Mouse (Mus musculus) intestine, postnatal 0 days (tissue): ENCODE data around the gene I830077J02Rik. TPM values are rescaled to one million over a fixed set of nuclear protein-coding genes. Genes with fewer than 3 reads are reported as not detected.

ENCODE experiments used
- ATAC-seq: fragments of 200-750 bp; cut with Nextera tagmentation; 2 replicates; pipeline ENCODE4 v1.8.0; 2017; ENCODE audit warnings: mild to moderate bottlenecking, moderate TSS enrichment, moderate library complexity
- H3K27ac ChIP-seq: fragments of 300-500 bp; sonication (generic); 2 replicates; pipeline ENCODE4 v1.5.1; 2014; ENCODE audit warnings: mild to moderate bottlenecking, low read depth, low read length, moderate library complexity
- H3K27me3 ChIP-seq: fragments of 300-500 bp; sonication (generic); replicated peaks from 2 replicates; pipeline ENCODE4 v1.6.1; 2014; ENCODE audit warnings: low read length, mixed read lengths; ENCODE audit not compliant: control insufficient read depth, insufficient read depth
- H3K36me3 ChIP-seq: fragments of 300-500 bp; sonication (generic); 2 replicates; pipeline ENCODE4 v1.6.1; 2014; ENCODE audit warnings: mild to moderate bottlenecking, moderate library complexity; ENCODE audit not compliant: control insufficient read depth, insufficient read depth
- H3K4me1 ChIP-seq: fragments of 300-500 bp; sonication (generic); replicated peaks from 2 replicates; pipeline ENCODE4 v1.6.1; 2014; ENCODE audit warnings: antibody characterized with exemption, low read length, mixed read lengths; ENCODE audit not compliant: control insufficient read depth, insufficient read depth
- H3K4me2 ChIP-seq: fragments of 300-500 bp; sonication (generic); replicated peaks from 2 replicates; pipeline ENCODE4 v1.6.1; 2014; ENCODE audit warnings: low read depth, mild to moderate bottlenecking, moderate library complexity
- H3K4me3 ChIP-seq: fragments of 300-500 bp; sonication (generic); 2 replicates; pipeline ENCODE4 v1.5.1; 2014; ENCODE audit warnings: low read depth, low read length
- H3K9ac ChIP-seq: fragments of 300-500 bp; sonication (generic); 2 replicates; pipeline ENCODE4 v1.6.1; 2014; ENCODE audit warnings: mild to moderate bottlenecking, low read depth, low read length
- H3K9me3 ChIP-seq: fragments of 300-500 bp; sonication (generic); 2 replicates; pipeline ENCODE4 v1.6.1; 2016; ENCODE audit warnings: mixed run types; ENCODE audit not compliant: control insufficient read depth
- CTCF ChIP-seq: sonication (generic); IDR thresholded peaks from 2 replicates; pipeline ENCODE4 v1.5.1; 2016; ENCODE audit warnings: low read depth, mild to moderate bottlenecking, control low read depth, antibody characterized with exemption, moderate library complexity
- WGBS: fragments of 180-500 bp; shearing (Covaris S2); extraction: QIAGEN DNeasy Blood & Tissue Kit; methylation state at CpG from one replicate; pipeline ENCODE4 v1.1.7; 2014; 5-methylcytosine and 5-hydroxymethylcytosine counted together
- polyA plus RNA-seq: library from polyadenylated mRNA; unstranded; fragments of >200 nt; fragmentation: Nextera tagmentation; extraction: Ambion mirVana; gene quantifications from 2 replicates; pipeline ENCODE4 v1.2.1, GENCODE M21; 2015

Gene I830077J02Rik
- polyA plus RNA-seq, 1 experiment from 2014 or later: 0.89 TPM

GRCm38 (mm10) chr3:105892572-105893495 lies 39.6 kb downstream of the I830077J02Rik start:
- Histone ChIP-seq H3K27ac (peak overlapping the region; percentile 46; the same call in 1 of the 2 replicates), H3K4me2 (no peak overlapping the region; the same call in 1 of the 2 replicates), H3K4me1 (peaks cover 9% of the 10 kb centered on the region; the same call in 1 of the 2 replicates), H3K9ac (no peak overlapping the region), H3K9me3 (no peaks in the 10 kb centered on the region), H3K4me3 (no peak overlapping the region), H3K36me3 (no peaks in the 10 kb centered on the region), H3K27me3 (no peaks in the 10 kb centered on the region)
- WGBS: 70% methylated on average over 19 of the region's 19 CpGs
- ATAC-seq: no peak
- no peak for TF ChIP-seq CTCF

GRCm38 (mm10) chr3:105891760-105892571 lies 40.5 kb downstream of the I830077J02Rik start:
- ATAC-seq: no peak
- no peaks in the 10 kb centered on the region for H3K27me3 ChIP-seq
- WGBS: 79% methylated on average over 10 of the region's 10 CpGs
- TF ChIP-seq CTCF: no peak
- no peak overlapping the region for H3K4me3 ChIP-seq
- peaks cover 9% of the 10 kb centered on the region; the same call in 1 of the 2 replicates for H3K4me1 ChIP-seq
- no peaks in the 10 kb centered on the region for H3K36me3 ChIP-seq
- no peak overlapping the region; the same call in 1 of the 2 replicates for H3K4me2 ChIP-seq
- no peak overlapping the region for H3K9ac ChIP-seq
- H3K9me3 ChIP-seq: no peaks in the 10 kb centered on the region
- H3K27ac ChIP-seq: peak overlapping the region; percentile 62; the same call in 1 of the 2 replicates

- TF ChIP-seq CTCF: no peak
- H3K9me3 ChIP-seq: no peaks in the 10 kb centered on the region
- ATAC-seq: no peak
- H3K4me2 ChIP-seq: no peak overlapping the region
- H3K4me1 ChIP-seq: peaks cover 9% of the 10 kb centered on the region; the same call in 1 of the 2 replicates
- H3K27me3 ChIP-seq: no peaks in the 10 kb centered on the region
- whole genome bisulfite sequencing: 65% methylated on average over 3 of the region's 3 CpGs
- no peaks in the 10 kb centered on the region for H3K36me3 ChIP-seq
- no peak overlapping the region for H3K27ac ChIP-seq
- H3K4me3 ChIP-seq: no peak overlapping the region
- H3K9ac ChIP-seq: no peak overlapping the region
These were observed 41.3 kb downstream of the I830077J02Rik start for GRCm38 (mm10) chr3:105891141-105891540.

- ATAC-seq: no peak
- WGBS: 69% methylated on average over 4 of the region's 4 CpGs
- Histone ChIP-seq H3K4me1 (peaks cover 9% of the 10 kb centered on the region; the same call in 1 of the 2 replicates), H3K4me2 (no peak overlapping the region), H3K36me3 (no peaks in the 10 kb centered on the region), H3K27ac (no peak overlapping the region), H3K4me3 (no peak overlapping the region), H3K9me3 (no peaks in the 10 kb centered on the region), H3K27me3 (no peaks in the 10 kb centered on the region), H3K9ac (no peak overlapping the region)
- no peak for TF ChIP-seq CTCF
These were observed 42.2 kb downstream of the I830077J02Rik start for GRCm38 (mm10) chr3:105890220-105890619.

GRCm38 (mm10) chr3:105888961-105889360 lies 43.5 kb downstream of the I830077J02Rik start:
- no peak for TF ChIP-seq CTCF
- no peak for ATAC-seq
- no peak overlapping the region for H3K4me2 ChIP-seq
- 82% methylated on average over 3 of the region's 3 CpGs for WGBS
- H3K4me3 ChIP-seq: no peak overlapping the region
- H3K9me3 ChIP-seq: no peaks in the 10 kb centered on the region
- peaks cover 5% of the 10 kb centered on the region; the same call in 1 of the 2 replicates for H3K4me1 ChIP-seq
- no peaks in the 10 kb centered on the region for H3K27me3 ChIP-seq
- no peaks in the 10 kb centered on the region for H3K36me3 ChIP-seq
- H3K27ac ChIP-seq: no peak overlapping the region
- H3K9ac ChIP-seq: no peak overlapping the region

- Histone ChIP-seq H3K36me3 (no peaks in the 10 kb centered on the region), H3K27ac (no peak overlapping the region), H3K4me1 (no peaks in the 10 kb centered on the region), H3K4me3 (no peak overlapping the region), H3K27me3 (no peaks in the 10 kb centered on the region), H3K4me2 (no peak overlapping the region), H3K9me3 (no peaks in the 10 kb centered on the region), H3K9ac (no peak overlapping the region)
- ATAC-seq: no peak
- no peak for TF ChIP-seq CTCF
- 91% methylated on average over 2 of the region's 2 CpGs for WGBS
These were observed 49.4 kb downstream of the I830077J02Rik start for GRCm38 (mm10) chr3:105883111-105883510.
